Mouse (Mus musculus): ENCODE data around the gene Mtrex. TPM values are rescaled to one million over a fixed set of nuclear protein-coding genes. Genes with fewer than 3 reads are reported as not detected.

Mtrex gene
- polyA plus RNA-seq, 1 experiment from 2014 or later, result 65.0 TPM

DNA sequence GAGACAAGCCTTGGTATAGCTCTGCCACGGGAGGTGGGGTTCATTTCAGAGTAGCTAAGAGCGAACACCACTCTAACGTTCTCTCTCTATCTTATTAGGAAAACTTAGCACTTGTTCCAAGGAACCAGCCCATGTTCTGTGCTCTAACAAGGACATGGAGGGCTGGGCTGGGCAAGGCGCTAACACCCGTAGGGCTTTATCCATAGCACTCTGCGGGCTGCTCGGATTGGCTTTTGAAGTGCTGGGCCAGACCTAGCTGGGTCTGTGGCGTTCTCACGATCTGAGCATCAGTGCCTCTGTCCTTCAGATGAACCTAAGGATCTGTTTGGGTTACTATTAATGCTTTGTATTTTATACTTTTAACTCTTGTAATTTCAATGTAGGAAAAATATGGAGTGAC, 66.3 kb downstream of the Mtrex start:
- WGBS, result 95% methylated on average over 9 of the region's 9 CpGs
- Histone ChIP-seq H3K4me3 (replicated peaks; ENCODE audit: low read length) (no peak overlapping the region), H3K36me3 (replicated peaks; ENCODE audit: control insufficient read depth, insufficient read depth) (peaks cover 48% of the 10 kb centered on the region), H3K4me1 (replicated peaks; ENCODE audit: control insufficient read depth, insufficient read depth, low read length) (no peaks in the 10 kb centered on the region), H3K4me2 (replicated peaks) (no peak overlapping the region), H3K9me3 (ENCODE audit: control insufficient read depth, low read length) (no peaks in the 10 kb centered on the region), H3K9ac (no peak overlapping the region), H3K27me3 (ENCODE audit: control insufficient read depth, insufficient read depth, low read length) (no peaks in the 10 kb centered on the region), H3K27ac (no peak overlapping the region)
- DNase-seq (ENCODE audit: low spot score) (no peak), ATAC-seq (ENCODE audit: low FRiP score) (no peak)

DNA sequence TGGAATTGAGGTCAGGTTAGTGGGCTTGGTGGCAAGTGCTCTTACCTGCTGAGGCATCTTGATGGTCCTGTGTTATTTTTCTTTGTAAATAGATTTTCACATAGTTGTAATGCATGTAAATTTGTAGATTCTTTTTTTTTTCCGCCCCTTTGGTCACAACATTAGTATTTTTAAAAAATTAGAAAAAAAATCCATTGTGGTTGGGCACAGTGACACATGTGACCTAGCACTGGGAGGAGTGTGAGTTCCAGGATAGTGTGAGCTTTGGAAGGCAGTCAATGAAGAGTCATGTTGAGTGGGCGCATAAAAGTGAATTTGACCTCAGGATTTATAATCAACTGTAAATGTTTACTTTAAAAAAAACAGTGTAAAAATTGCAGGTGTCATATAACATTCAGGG, 66.8 kb downstream of the Mtrex start:
- ATAC-seq (ENCODE audit: low FRiP score) (no peak), DNase-seq (ENCODE audit: low spot score) (no peak)
- no peaks in the 10 kb centered on the region for H3K27me3 ChIP-seq (ENCODE audit: control insufficient read depth, insufficient read depth, low read length)
- no peaks in the 10 kb centered on the region for H3K9me3 ChIP-seq (ENCODE audit: control insufficient read depth, low read length)
- H3K4me2 ChIP-seq (replicated peaks), result no peak overlapping the region
- H3K27ac ChIP-seq, result no peak overlapping the region
- H3K4me1 ChIP-seq (replicated peaks; ENCODE audit: control insufficient read depth, insufficient read depth, low read length), result no peaks in the 10 kb centered on the region
- H3K4me3 ChIP-seq (replicated peaks; ENCODE audit: low read length), result no peak overlapping the region
- H3K36me3 ChIP-seq (replicated peaks; ENCODE audit: control insufficient read depth, insufficient read depth), result peaks cover 42% of the 10 kb centered on the region
- no peak overlapping the region for H3K9ac ChIP-seq
- 95% methylated on average over 2 of the region's 2 CpGs for WGBS

DNA sequence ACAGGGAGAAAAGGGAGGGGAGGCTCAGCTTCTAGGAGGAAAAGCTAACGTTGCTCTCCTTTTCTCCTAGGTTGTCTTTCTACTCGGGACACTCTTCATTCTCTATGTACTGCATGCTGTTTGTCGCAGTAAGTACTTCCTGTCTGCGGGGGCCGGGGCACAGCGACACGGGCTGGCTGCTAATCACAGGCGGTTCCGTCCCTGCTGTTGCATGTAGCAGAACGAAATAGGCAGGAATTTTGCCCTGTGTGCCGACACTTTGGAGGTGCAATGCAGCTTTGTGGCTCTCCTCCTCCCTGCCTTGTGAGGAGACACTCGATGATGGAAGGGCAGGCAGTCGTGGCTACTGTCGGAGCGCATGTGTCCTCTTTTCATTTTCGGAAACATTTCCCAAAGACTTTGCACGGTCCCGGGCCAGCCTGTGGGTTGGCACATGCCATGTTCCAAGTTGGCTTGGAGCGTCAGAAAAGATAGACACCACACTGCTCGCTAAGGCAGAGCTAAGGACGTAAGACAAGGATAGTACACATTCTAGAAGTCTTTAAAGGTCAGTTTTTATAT, 67.5 kb downstream of the Mtrex start:
- H3K27ac ChIP-seq, result no peak overlapping the region
- H3K4me1 ChIP-seq (replicated peaks; ENCODE audit: control insufficient read depth, insufficient read depth, low read length), result no peaks in the 10 kb centered on the region
- peaks cover 41% of the 10 kb centered on the region for H3K36me3 ChIP-seq (replicated peaks; ENCODE audit: control insufficient read depth, insufficient read depth)
- no peak overlapping the region for H3K4me3 ChIP-seq (replicated peaks; ENCODE audit: low read length)
- WGBS, result 91% methylated on average over 21 of the region's 21 CpGs
- DNase-seq (ENCODE audit: low spot score) (no peak), ATAC-seq (ENCODE audit: low FRiP score) (no peak)
- H3K4me2 ChIP-seq (replicated peaks), result no peak overlapping the region
- H3K9ac ChIP-seq, result no peak overlapping the region
- no peaks in the 10 kb centered on the region for H3K9me3 ChIP-seq (ENCODE audit: control insufficient read depth, low read length)
- no peaks in the 10 kb centered on the region for H3K27me3 ChIP-seq (ENCODE audit: control insufficient read depth, insufficient read depth, low read length)

DNA sequence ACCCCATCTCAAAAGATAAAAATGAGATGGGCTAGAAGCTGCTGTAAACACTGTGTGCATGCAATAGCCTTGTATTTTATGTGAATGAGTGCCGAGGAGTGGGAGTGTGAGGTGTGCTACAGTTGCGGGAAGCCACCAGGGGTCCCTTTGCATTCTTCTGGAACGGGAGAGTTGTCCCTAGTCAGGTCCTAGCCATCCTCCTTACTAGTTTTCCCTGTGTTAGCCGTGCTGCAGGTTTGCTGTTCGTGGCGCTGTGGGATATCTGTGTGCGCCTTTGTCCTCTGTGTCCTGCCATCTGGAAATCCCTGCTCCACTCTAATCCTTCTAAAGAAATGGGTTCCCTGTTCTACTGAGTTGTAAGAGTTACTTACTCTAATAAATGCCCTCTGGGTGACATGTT, 69.3 kb downstream of the Mtrex start:
- Histone ChIP-seq H3K9ac (no peak overlapping the region), H3K4me2 (replicated peaks) (no peak overlapping the region), H3K36me3 (replicated peaks; ENCODE audit: control insufficient read depth, insufficient read depth) (peaks cover 29% of the 10 kb centered on the region), H3K27ac (no peak overlapping the region), H3K4me1 (replicated peaks; ENCODE audit: control insufficient read depth, insufficient read depth, low read length) (peaks cover 4% of the 10 kb centered on the region; the same call in 1 of the 2 replicates), H3K9me3 (ENCODE audit: control insufficient read depth, low read length) (no peaks in the 10 kb centered on the region), H3K4me3 (replicated peaks; ENCODE audit: low read length) (no peak overlapping the region), H3K27me3 (ENCODE audit: control insufficient read depth, insufficient read depth, low read length) (no peaks in the 10 kb centered on the region)
- 81% methylated on average over 7 of the region's 7 CpGs for WGBS
- ATAC-seq (ENCODE audit: low FRiP score) (no peak), DNase-seq (ENCODE audit: low spot score) (no peak)

DNA sequence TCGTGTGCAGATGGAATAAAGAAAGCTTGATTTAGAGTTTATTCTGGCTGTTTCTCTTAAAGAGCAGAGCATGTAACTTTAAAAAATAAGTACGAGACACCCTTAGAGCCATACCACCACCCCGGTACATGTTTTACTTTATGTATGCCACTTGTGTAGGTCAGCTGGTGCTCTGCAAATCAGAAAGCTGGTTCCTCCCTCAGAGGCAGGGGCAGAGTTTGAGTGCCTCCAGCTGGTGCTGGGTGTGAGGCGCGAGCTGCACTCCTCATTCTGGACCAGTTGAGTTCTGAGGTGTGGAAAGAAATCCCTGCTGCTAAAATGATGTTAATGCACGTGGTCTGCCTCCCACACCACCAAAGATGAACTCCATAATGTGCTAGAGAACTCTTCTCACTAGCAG, 72.8 kb downstream of the Mtrex start:
- H3K27ac ChIP-seq, result no peak overlapping the region
- no peak for DNase-seq (ENCODE audit: low spot score)
- 59% methylated on average over 6 of the region's 6 CpGs for WGBS
- no peak overlapping the region for H3K4me3 ChIP-seq (replicated peaks; ENCODE audit: low read length)
- no peak overlapping the region for H3K9ac ChIP-seq
- no peak for ATAC-seq (ENCODE audit: low FRiP score)
- no peak overlapping the region for H3K4me2 ChIP-seq (replicated peaks)
- H3K36me3 ChIP-seq (replicated peaks; ENCODE audit: control insufficient read depth, insufficient read depth), result peaks cover 10% of the 10 kb centered on the region
- H3K27me3 ChIP-seq (ENCODE audit: control insufficient read depth, insufficient read depth, low read length), result no peaks in the 10 kb centered on the region
- H3K9me3 ChIP-seq (ENCODE audit: control insufficient read depth, low read length), result no peaks in the 10 kb centered on the region
- H3K4me1 ChIP-seq (replicated peaks; ENCODE audit: control insufficient read depth, insufficient read depth, low read length), result peaks cover 4% of the 10 kb centered on the region; the same call in 1 of the 2 replicates

DNA sequence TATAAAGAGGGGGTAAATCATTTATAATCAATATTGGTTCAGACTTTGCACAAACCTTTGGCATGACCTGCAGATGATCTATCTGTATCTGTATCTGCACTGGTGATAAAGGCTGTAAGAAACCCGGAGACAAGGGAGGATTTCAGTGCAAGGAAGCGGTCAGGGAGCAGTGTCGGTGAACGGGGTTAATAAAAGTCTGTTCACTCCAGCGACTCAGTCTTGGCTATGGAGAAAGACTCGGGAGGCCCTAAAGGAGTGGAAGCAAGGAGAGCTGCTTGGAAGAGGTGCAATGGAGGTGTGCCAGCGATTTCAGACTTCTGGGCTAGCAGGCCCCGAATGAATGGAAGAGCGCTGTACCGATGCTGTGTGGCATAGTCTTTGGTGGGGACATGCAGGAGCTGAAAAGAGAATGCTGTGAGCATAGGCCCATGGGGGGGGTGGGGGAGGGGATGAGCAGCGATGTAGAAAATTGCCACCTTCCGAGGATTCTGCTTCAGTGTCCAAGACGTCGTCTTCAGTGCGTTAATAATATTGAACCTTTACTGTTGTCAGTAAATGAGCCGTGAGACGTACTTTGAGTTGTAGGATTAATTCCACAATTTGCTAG, 73.4 kb downstream of the Mtrex start:
- H3K4me3 ChIP-seq (replicated peaks; ENCODE audit: low read length), result no peak overlapping the region
- H3K36me3 ChIP-seq (replicated peaks; ENCODE audit: control insufficient read depth, insufficient read depth), result peaks cover 10% of the 10 kb centered on the region
- H3K27ac ChIP-seq, result no peak overlapping the region
- ATAC-seq (ENCODE audit: low FRiP score) (no peak), DNase-seq (ENCODE audit: low spot score) (no peak)
- peaks cover 4% of the 10 kb centered on the region; the same call in 1 of the 2 replicates for H3K4me1 ChIP-seq (replicated peaks; ENCODE audit: control insufficient read depth, insufficient read depth, low read length)
- WGBS, result 30% methylated on average over 17 of the region's 17 CpGs
- no peaks in the 10 kb centered on the region for H3K27me3 ChIP-seq (ENCODE audit: control insufficient read depth, insufficient read depth, low read length)
- no peak overlapping the region for H3K9ac ChIP-seq
- H3K9me3 ChIP-seq (ENCODE audit: control insufficient read depth, low read length), result no peaks in the 10 kb centered on the region
- H3K4me2 ChIP-seq (replicated peaks), result no peak overlapping the region

DNA sequence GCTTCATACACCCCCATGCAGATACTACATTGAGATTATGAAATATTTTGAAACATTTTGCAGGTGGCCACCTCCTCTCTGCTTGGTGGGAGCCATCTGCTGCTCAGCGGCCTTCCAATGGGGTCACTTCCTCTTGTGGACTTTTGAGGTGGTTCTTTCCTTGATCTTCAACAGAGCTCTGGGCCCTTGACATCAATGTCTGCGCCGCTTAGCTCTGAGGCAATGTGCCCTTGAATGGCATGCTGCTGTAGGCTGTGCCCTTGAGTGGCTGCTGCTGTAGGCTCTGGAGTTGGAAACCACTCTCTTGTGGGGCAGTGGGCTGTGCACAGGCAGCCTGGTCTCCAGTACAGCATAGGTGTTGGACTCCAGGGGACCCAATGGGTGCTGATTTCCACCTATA, 81.3 kb downstream of the Mtrex start:
- H3K9me3 ChIP-seq (ENCODE audit: control insufficient read depth, low read length), result no peaks in the 10 kb centered on the region
- peaks cover 13% of the 10 kb centered on the region for H3K36me3 ChIP-seq (replicated peaks; ENCODE audit: control insufficient read depth, insufficient read depth)
- DNase-seq (ENCODE audit: low spot score) (no peak), ATAC-seq (ENCODE audit: low FRiP score) (no peak)
- no peak overlapping the region for H3K4me3 ChIP-seq (replicated peaks; ENCODE audit: low read length)
- H3K9ac ChIP-seq, result no peak overlapping the region
- WGBS, result 98% methylated on average over 3 of the region's 3 CpGs
- no peak overlapping the region for H3K27ac ChIP-seq
- no peaks in the 10 kb centered on the region for H3K4me1 ChIP-seq (replicated peaks; ENCODE audit: control insufficient read depth, insufficient read depth, low read length)
- no peak overlapping the region for H3K4me2 ChIP-seq (replicated peaks)
- no peaks in the 10 kb centered on the region for H3K27me3 ChIP-seq (ENCODE audit: control insufficient read depth, insufficient read depth, low read length)

DNA sequence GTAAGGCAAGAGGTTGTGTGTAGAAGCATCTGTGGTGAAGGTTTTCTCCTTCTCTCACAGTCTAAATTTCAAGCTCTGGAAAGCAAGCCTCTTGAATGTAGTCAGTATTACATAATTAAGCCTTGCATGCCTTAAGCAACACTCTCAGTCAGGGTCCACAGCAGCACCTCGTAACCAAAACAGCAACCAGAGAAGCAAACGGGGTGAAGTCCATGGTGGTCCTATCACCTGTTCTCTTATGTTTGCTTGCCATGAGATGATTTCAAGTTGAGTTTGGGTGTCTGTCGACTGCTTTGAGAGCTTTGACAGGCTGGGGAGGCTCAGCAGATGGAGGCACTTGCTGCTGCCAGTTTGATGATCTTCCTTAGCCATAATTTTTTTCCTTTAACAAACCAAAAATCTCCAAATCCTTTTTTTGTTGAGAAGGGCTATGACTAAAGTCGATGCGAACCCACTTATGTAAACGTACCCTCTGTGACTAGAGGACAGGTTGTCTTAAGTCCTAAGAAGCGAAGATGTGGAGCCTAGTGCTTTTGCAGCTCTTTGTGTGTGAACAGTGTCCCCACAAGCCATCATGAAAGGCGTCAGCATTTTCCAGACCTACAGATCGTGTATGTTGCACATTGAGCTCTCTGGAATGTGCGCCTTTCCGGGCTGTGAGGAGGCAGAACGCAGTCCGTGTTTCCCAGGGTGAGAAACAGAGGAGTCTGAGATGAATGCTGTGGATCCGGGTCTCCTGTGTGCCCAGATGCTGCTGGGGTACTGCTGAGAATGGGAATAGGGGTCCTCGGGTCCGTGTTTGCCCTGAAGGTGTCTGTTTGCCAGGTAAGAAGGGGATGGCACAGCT, 86.7 kb downstream of the Mtrex start:
- Histone ChIP-seq H3K9ac (no peak overlapping the region), H3K27ac (no peak overlapping the region), H3K27me3 (ENCODE audit: control insufficient read depth, insufficient read depth, low read length) (no peaks in the 10 kb centered on the region), H3K36me3 (replicated peaks; ENCODE audit: control insufficient read depth, insufficient read depth) (peaks cover 8% of the 10 kb centered on the region), H3K4me1 (replicated peaks; ENCODE audit: control insufficient read depth, insufficient read depth, low read length) (no peaks in the 10 kb centered on the region), H3K4me2 (replicated peaks) (no peak overlapping the region), H3K9me3 (ENCODE audit: control insufficient read depth, low read length) (no peaks in the 10 kb centered on the region), H3K4me3 (replicated peaks; ENCODE audit: low read length) (no peak overlapping the region)
- WGBS, result 91% methylated on average over 16 of the region's 16 CpGs
- no peak for DNase-seq (ENCODE audit: low spot score)
- ATAC-seq (ENCODE audit: low FRiP score), result no peak

DNA sequence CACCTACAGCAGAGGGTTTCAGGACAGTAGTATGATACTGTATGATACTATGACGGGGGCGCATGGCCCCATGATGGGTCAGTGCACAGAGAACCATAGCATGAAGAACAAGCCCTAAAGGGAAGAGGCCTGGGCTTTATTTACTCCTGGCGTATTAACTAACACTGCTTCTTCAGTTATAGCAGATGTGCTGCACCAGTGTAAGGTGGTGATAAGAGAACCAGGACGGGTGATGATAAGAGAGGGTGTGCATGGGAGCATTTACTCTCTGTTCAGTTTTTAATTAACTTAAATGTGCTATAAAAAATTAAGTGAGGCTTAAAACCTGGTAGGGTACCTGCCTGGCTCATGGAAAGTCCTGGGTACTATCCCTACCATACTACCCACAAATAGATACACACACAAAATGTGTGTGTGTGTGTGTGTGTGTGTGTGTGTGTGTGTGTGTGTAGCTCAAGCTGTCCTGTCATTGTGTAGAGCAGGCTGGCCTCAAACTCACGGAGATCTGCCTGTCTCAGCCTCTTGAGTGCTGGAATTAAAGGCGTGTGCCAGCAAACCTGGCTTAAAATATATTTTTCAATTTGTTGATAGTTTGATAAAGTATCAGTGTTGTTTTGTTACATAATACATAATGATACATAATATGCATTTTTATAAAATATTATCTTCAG, 88.5 kb downstream of the Mtrex start:
- no peak for ATAC-seq (ENCODE audit: low FRiP score)

More for the DNA sequence above, 88.5 kb downstream of the Mtrex start:
- H3K4me1 ChIP-seq (replicated peaks; ENCODE audit: control insufficient read depth, insufficient read depth, low read length), result peaks cover 7% of the 10 kb centered on the region
- H3K27me3 ChIP-seq (ENCODE audit: control insufficient read depth, insufficient read depth, low read length), result no peaks in the 10 kb centered on the region
- no peak overlapping the region for H3K4me3 ChIP-seq (replicated peaks; ENCODE audit: low read length)
- WGBS, result 95% methylated on average over 6 of the region's 6 CpGs
- H3K36me3 ChIP-seq (replicated peaks; ENCODE audit: control insufficient read depth, insufficient read depth), result no peaks in the 10 kb centered on the region
- no peak overlapping the region for H3K4me2 ChIP-seq (replicated peaks)
- H3K9me3 ChIP-seq (ENCODE audit: control insufficient read depth, low read length), result no peaks in the 10 kb centered on the region
- no peak overlapping the region for H3K9ac ChIP-seq
- DNase-seq (ENCODE audit: low spot score), result no peak
- no peak overlapping the region for H3K27ac ChIP-seq
